Mouse (Mus musculus): ENCODE measurements around the gene Catsperb.
"Not testable (repeated sequence)": the region's sequence is repeated elsewhere in the genome, so short reads cannot be mapped to it uniquely, and the experiment has no call there.

The Catsperb gene

DNA sequence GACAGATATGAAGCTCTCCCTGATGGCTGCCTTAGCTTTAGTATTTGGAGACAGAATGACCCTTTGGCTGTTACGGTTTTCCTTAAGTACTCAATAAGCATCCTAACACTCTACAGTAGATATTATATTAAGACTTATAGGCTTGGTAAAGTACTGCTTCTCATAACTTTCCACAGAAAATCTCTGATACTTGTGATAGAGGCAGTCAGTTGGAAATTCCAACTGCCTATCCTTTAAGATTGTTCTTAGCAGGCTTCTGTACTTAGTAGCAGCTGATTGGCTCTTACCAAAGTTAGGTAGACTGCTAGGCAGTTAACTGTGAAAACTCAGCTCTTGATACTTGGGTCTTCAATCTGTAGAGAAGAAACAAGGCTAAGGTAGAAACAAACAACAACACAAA, at the start of gene Catsperb:
TSS of gene Catsperb (plus strand) at position 301 of the 400 bp plus-strand sequence.
- DNase-seq (ENCODE audit: low read depth, low spot score): not testable (repeated sequence)

DNA sequence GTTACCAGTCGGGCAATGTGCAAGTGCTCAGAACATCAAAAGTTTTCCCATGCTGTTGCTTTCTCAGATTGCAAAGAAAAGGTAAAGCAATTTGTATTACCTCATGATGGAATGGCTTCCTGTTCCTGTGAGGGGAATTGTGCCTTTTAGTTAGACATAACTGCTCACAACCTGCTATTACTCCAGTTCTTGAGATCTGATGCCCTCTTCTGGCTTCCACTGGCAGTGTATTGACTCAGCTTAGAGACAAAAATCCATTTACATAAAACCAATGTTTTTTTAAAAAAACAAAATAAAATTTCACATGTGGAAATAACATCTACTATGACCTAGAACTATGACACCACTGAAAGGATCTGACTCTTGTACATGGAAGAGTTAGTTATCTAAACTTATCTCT, 43.0 kb upstream of the Catsperb start:
- DNase-seq (ENCODE audit: low read depth, low spot score): peak; percentile 6

GRCm38 (mm10) chr12:101381460-101381859, 23.0 kb upstream of the Catsperb start:
- DNase-seq (ENCODE audit: low read depth, low spot score): not testable (repeated sequence)

DNA sequence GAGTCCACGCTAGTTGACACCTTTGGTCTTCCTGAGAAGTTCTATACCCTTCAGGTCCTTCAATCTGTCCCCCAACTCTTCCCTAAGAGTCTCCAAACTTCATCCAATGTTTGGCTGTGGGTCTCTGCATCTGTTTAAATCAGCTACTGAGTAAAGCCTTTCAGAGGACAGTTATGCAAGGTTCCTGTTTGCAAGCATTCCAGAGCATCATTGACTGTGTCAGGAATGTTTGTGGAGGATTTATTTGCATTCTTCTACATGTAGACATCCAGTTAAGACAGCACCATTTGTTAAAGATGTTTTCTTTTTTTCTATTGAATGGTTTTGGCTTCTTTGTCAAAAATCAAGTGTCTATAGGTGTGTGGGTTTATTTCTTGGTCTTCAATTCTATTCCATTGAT, 21.7 kb downstream of the Catsperb start:
- no peak for DNase-seq (ENCODE audit: low read depth, low spot score)

DNA sequence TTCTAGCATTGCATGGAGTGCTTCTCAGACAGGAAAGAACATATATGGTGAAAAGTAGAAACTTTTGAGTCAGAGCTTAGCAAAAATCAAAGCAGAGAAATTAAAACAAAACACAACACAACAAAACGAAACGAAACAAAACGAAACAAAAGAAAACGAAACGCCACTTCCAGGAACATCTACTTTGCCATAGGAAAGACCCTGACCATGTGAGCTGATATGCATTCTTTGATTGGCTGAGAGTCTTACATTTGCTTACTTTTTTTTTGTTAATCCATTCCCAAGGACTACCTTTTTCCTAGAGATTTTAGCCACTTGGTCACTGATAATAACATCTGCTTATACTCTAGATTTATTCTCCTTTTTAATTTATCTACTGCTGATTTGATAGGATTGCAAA, 57.6 kb downstream of the Catsperb start:
- DNase-seq (ENCODE audit: low read depth, low spot score): no peak

DNA sequence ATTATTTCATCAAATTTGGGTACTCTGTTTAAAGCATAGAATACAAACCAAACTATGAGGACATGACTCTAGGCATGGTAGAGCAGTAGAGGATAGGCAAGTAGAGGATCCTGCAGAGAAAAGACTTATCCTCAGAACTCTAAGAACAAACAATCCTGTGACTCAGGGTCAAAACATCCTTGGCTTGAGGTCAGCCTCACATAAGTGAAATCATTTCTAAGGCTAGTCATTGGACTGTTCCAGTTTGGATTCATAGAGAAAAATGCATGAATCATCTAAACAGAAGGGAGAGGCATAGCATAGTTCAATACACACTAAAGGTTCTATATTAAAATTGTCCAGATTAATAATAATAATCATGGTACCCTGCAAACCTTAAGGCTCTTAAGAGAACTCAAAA, 79.1 kb downstream of the Catsperb start:
- no peak for DNase-seq (ENCODE audit: low read depth, low spot score)

- not testable (repeated sequence) for DNase-seq (ENCODE audit: low read depth, low spot score)
Observed at GRCm38 (mm10) chr12:101511326-101511725, 106.9 kb downstream of the Catsperb start.

GRCm38 (mm10) chr12:101606622-101607021, 202.2 kb downstream of the Catsperb start:
- not testable (repeated sequence) for DNase-seq (ENCODE audit: low read depth, low spot score)

DNA sequence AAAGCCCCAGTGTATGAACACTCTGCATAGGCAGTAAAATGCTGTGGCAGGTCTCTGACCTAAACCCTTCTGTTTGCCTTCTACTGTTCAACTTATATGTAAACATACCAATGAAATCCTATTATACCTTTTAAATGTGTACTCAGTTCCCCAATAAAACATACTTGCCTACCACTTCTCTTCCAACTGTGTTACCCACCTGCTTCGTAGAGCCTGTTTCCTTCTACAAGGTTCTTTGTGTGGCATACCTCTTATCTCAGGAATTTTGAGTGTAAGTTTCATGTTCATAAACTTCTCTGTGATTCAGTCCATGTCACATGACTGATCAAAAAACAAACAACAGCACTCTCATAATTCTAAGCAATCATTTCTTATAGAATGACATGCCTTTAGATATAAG, 228.7 kb downstream of the Catsperb start:
- DNase-seq (ENCODE audit: low read depth, low spot score): no peak

DNA sequence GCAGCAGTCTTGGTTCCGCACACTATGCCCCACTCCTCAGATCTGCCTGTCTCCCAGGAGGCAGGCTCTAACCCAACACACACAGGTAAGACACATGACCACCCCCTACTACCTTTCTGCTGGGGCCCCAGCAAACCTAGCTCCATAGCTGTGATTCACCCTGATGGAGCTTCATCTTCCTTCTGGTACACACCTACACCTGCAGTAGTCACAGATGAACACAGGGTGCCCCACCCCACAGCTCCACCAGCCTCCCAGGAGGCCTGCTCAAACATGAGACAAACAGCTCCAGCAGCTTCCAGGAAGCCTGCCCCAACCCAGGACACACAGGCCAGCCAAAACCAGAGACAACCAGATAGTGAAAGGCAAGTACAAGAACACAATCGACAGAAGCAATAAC, 263.0 kb downstream of the Catsperb start:
- peak; percentile 38 for DNase-seq (ENCODE audit: low read depth, low spot score)
